Mouse (Mus musculus) C2C12 (cell line): ENCODE data around the gene Hs3st5.

Experiments
- CEBPB ChIP-seq: IDR thresholded peaks from one replicate; pipeline ENCODE4 v1.6.1; 2011; ENCODE audit warnings: low read depth, mild to moderate bottlenecking, control low read depth, moderate library complexity
- CTCF ChIP-seq: IDR thresholded peaks from one replicate; pipeline ENCODE4 v1.5.1; 2011; ENCODE audit not compliant: control insufficient read depth, insufficient read depth, insufficient read length
- MAX ChIP-seq: IDR thresholded peaks from one replicate; pipeline ENCODE4 v1.6.1; 2011; ENCODE audit warnings: mild to moderate bottlenecking, control low read depth
- MYOG ChIP-seq: IDR thresholded peaks from one replicate; pipeline ENCODE4 v1.6.1; 2011; ENCODE audit not compliant: control insufficient read depth, insufficient read length; ENCODE audit errors: extremely low read depth
- USF1 ChIP-seq: IDR thresholded peaks from one replicate; pipeline ENCODE4 v1.6.1; 2011; ENCODE audit warnings: low read depth, mild to moderate bottlenecking, control low read depth, moderate library complexity

DNA sequence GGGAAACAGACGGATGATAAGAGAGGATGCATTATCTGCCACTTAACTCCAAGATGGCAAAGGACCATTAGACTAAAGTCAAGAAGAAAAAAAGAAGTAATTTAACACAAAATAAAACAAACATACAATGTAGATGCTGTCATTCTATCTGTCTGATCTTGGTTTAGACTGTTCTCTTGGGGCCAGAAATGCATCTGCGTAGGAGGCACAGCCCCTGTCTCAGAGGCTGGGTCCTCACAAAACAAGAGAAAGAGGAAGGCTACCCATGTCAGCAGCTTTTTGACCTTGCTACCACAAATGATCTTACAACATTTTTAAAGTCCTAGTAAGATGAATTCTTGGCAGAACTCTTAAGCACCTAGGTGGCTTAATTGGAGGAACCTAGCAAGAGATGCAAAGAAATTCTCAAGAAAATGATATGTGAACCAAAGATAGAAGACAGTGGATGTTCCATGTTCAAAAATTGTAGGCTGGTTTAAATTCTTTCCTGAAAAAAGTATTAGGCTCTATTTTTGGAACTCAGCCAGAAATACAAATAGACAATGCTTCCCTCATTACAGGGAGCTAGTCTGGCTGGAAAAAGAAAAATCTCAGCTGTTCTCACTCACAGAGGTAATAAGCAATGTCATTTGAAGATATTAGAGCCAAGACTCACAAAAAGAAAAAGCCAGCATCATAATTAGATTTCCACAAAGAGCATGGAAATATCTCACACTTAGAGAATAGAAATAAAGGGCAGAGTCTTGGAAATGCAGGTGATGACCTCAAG is 355.7 kb downstream of the Hs3st5 start:
- no peak for TF ChIP-seq CTCF
- no peak for TF ChIP-seq USF1
- TF ChIP-seq MAX: no peak
- no peak for TF ChIP-seq CEBPB
- no peak for TF ChIP-seq MYOG
